Mouse (Mus musculus) heart, postnatal 4 days (tissue): ENCODE data around the gene Gm8011. TPM values are rescaled to one million over a fixed set of nuclear protein-coding genes. Genes with fewer than 3 reads are reported as not detected.
"Not testable (repeated sequence)": the region's sequence is repeated elsewhere in the genome, so short reads cannot be mapped to it uniquely, and the experiment has no call there.

ENCODE experiments used
- DNase-seq: peaks from one replicate; pipeline ENCODE4 v3.0.0; 2021
- total RNA-seq, 2 experiments: library from RNA; stranded (reverse); gene quantifications; 2 replicates each; pipeline ENCODE4 v1.2.3; 2021

Gm8011 gene
- total RNA-seq: not detected

GRCm38 (mm10) chr14:42463581-42463980 lies at the start of gene Gm8011:
Gm8011 (plus strand) TSS chr14:42463881.
- not testable (repeated sequence) for DNase-seq

- not testable (repeated sequence) for DNase-seq
Observed at GRCm38 (mm10) chr14:42439573-42439972, 24.1 kb upstream of the Gm8011 start, which contains the start of gene Gm8005. Gm8005 (minus strand) TSS chr14:42439673.

GRCm38 (mm10) chr14:42502249-42502648 lies 38.6 kb downstream of the Gm8011 start, which contains the start of gene Gm8020:
Gm8020 (minus strand) TSS chr14:42502349.
- DNase-seq: not testable (repeated sequence)

Other genes starting within 250 kb of the Gm8011 start
- gene Gm17026, start 203.8 kb upstream of the Gm8011 start, total RNA-seq: not detected
- gene Gm9611, start 166.5 kb upstream of the Gm8011 start, total RNA-seq: not detected
- not detected for gene Gm7995, start 153.7 kb upstream of the Gm8011 start, total RNA-seq
- gene Gm8005, start 24.2 kb upstream of the Gm8011 start, total RNA-seq: not detected
- gene Gm8020, start 38.5 kb downstream of the Gm8011 start, total RNA-seq: not detected
- not detected for gene Gm8024, start 60.4 kb downstream of the Gm8011 start, total RNA-seq
- not detected for gene Gm17124, start 136.0 kb downstream of the Gm8011 start, total RNA-seq
- not detected for gene Gm3633, start 178.0 kb downstream of the Gm8011 start, total RNA-seq
- gene Gm10378, start 192.1 kb downstream of the Gm8011 start, total RNA-seq: not detected